Mouse (Mus musculus) cortical plate, adult 2 months (tissue): ENCODE results near the gene Tomm40.

Source experiments
- CTCF ChIP-seq: fragments of 200-500 bp; IDR thresholded peaks from 2 replicates; pipeline ENCODE4 v1.5.1; 2011; ENCODE audit warnings: mild to moderate bottlenecking, control low read depth, low read length; ENCODE audit not compliant: insufficient read depth; ENCODE audit errors: extremely low read depth
- POLR2A ChIP-seq: fragments of 200-500 bp; IDR thresholded peaks from 2 replicates; pipeline ENCODE4 v1.6.1; 2011; ENCODE audit warnings: mild to moderate bottlenecking, low read length, control low read depth; ENCODE audit not compliant: insufficient read depth; ENCODE audit errors: extremely low read depth

GRCm38 (mm10) chr7:19686521-19686920 lies 28.7 kb downstream of the Tomm40 start:
- no peak for TF ChIP-seq CTCF
- no peak for TF ChIP-seq POLR2A
